Mouse (Mus musculus) cerebellum, postnatal 25 days (tissue): Measurements from ENCODE around the gene Misp.

ENCODE experiments used
- DNase-seq, 2 experiments: peaks; one replicate each; pipeline ENCODE4 v3.0.0; 2021; ENCODE audit warnings: mixed read lengths in 2 of 2

Gene Misp

GRCm38 (mm10) chr10:79823011-79823410 lies 2.2 kb downstream of the Misp start:
- DNase-seq = no peak

GRCm38 (mm10) chr10:79824413-79824812 lies 3.6 kb downstream of the Misp start:
- no peak for DNase-seq

GRCm38 (mm10) chr10:79831583-79831982 lies 10.8 kb downstream of the Misp start:
- DNase-seq = no peak

GRCm38 (mm10) chr10:79832026-79832785 lies 11.4 kb downstream of the Misp start:
- no peak for DNase-seq

GRCm38 (mm10) chr10:79832786-79833181 lies 12.0 kb downstream of the Misp start:
- no peak for DNase-seq

GRCm38 (mm10) chr10:79834769-79835398 lies 14.1 kb downstream of the Misp start:
- DNase-seq = peak; percentile 84 to 89

GRCm38 (mm10) chr10:79836918-79837317 lies 16.1 kb downstream of the Misp start:
- no peak for DNase-seq

- no peak for DNase-seq
Measured at GRCm38 (mm10) chr10:79838151-79838550, 17.4 kb downstream of the Misp start.

GRCm38 (mm10) chr10:79840091-79840490 lies 19.3 kb downstream of the Misp start:
- no peak for DNase-seq

- peak; percentile 64 to 70 for DNase-seq
Measured at GRCm38 (mm10) chr10:79840644-79841551, 20.1 kb downstream of the Misp start.

- no peak for DNase-seq
Measured at GRCm38 (mm10) chr10:79842322-79842721, 21.5 kb downstream of the Misp start.

- peak in 1 of 2 experiments; percentile 33 for DNase-seq
Measured at GRCm38 (mm10) chr10:79843476-79843875, 22.7 kb downstream of the Misp start.

GRCm38 (mm10) chr10:79846553-79846952 lies 25.8 kb downstream of the Misp start:
- no peak for DNase-seq

- no peak for DNase-seq
Measured at GRCm38 (mm10) chr10:79849941-79850628, 29.3 kb downstream of the Misp start.

GRCm38 (mm10) chr10:79851653-79852052 lies 30.9 kb downstream of the Misp start:
- DNase-seq = no peak

GRCm38 (mm10) chr10:79852107-79852789 lies 31.5 kb downstream of the Misp start:
- DNase-seq = no peak

GRCm38 (mm10) chr10:79852827-79853226 lies 32.0 kb downstream of the Misp start:
- DNase-seq = no peak

- peak; percentile 85 to 92 for DNase-seq
Measured at GRCm38 (mm10) chr10:79853392-79853791, 32.6 kb downstream of the Misp start.

- DNase-seq = peak; percentile 99 to 100
Measured at GRCm38 (mm10) chr10:79853860-79854795, 33.3 kb downstream of the Misp start, which contains the start of gene Ptbp1. TSS of gene Ptbp1 (plus strand) at chr10:79854427.

- peak in 1 of 2 experiments; percentile 82 for DNase-seq
Measured at GRCm38 (mm10) chr10:79854801-79855541, 34.2 kb downstream of the Misp start.
